Mouse (Mus musculus): ENCODE results near the gene Pglyrp2. TPM values are rescaled to one million over a fixed set of nuclear protein-coding genes. Genes with fewer than 3 reads are reported as not detected.

The Pglyrp2 gene
- polyA plus RNA-seq, 1 experiment from 2014 or later: not detected

- Histone ChIP-seq H3K27ac (replicated peaks; ENCODE audit: low read depth, low read length) (no peak overlapping the region), H3K9ac (replicated peaks; ENCODE audit: low read length) (no peak overlapping the region), H3K4me3 (replicated peaks; ENCODE audit: low read depth, low read length) (no peak overlapping the region), H3K4me2 (ENCODE audit: low read length) (no peak overlapping the region), H3K9me3 (ENCODE audit: control insufficient read depth, low read length) (no peaks in the 10 kb centered on the region), H3K4me1 (ENCODE audit: control insufficient read depth, insufficient read depth, low read length) (no peaks in the 10 kb centered on the region), H3K36me3 (ENCODE audit: control insufficient read depth, insufficient read depth, low read length) (no peaks in the 10 kb centered on the region), H3K27me3 (ENCODE audit: control insufficient read depth, insufficient read depth, low read length) (no peaks in the 10 kb centered on the region)
- DNase-seq (no peak), ATAC-seq (ENCODE audit: low FRiP score, low TSS enrichment) (no peak)
These were observed 23.2 kb upstream of the Pglyrp2 start for GRCm38 (mm10) chr17:32447195-32447594.

GRCm38 (mm10) chr17:32445016-32445415 is 21.0 kb upstream of the Pglyrp2 start:
- no peak for DNase-seq
- H3K4me3 ChIP-seq (replicated peaks; ENCODE audit: low read depth, low read length): no peak overlapping the region
- 78% methylated on average over 5 of the region's 5 CpGs for WGBS
- no peak overlapping the region for H3K9ac ChIP-seq (replicated peaks; ENCODE audit: low read length)
- no peaks in the 10 kb centered on the region for H3K27me3 ChIP-seq (ENCODE audit: control insufficient read depth, insufficient read depth, low read length)
- no peaks in the 10 kb centered on the region for H3K4me1 ChIP-seq (ENCODE audit: control insufficient read depth, insufficient read depth, low read length)
- no peaks in the 10 kb centered on the region for H3K36me3 ChIP-seq (ENCODE audit: control insufficient read depth, insufficient read depth, low read length)
- no peak for ATAC-seq (ENCODE audit: low FRiP score, low TSS enrichment)
- H3K9me3 ChIP-seq (ENCODE audit: control insufficient read depth, low read length): no peaks in the 10 kb centered on the region
- no peak overlapping the region for H3K4me2 ChIP-seq (ENCODE audit: low read length)
- no peak overlapping the region for H3K27ac ChIP-seq (replicated peaks; ENCODE audit: low read depth, low read length)

GRCm38 (mm10) chr17:32443245-32443644 is 19.3 kb upstream of the Pglyrp2 start:
- H3K9ac ChIP-seq (replicated peaks; ENCODE audit: low read length): no peak overlapping the region
- H3K27me3 ChIP-seq (ENCODE audit: control insufficient read depth, insufficient read depth, low read length): no peaks in the 10 kb centered on the region
- no peaks in the 10 kb centered on the region for H3K9me3 ChIP-seq (ENCODE audit: control insufficient read depth, low read length)
- no peak overlapping the region for H3K27ac ChIP-seq (replicated peaks; ENCODE audit: low read depth, low read length)
- ATAC-seq (ENCODE audit: low FRiP score, low TSS enrichment) (no peak), DNase-seq (no peak)
- no peak overlapping the region for H3K4me3 ChIP-seq (replicated peaks; ENCODE audit: low read depth, low read length)
- 81% methylated on average over 6 of the region's 6 CpGs for WGBS
- no peak overlapping the region for H3K4me2 ChIP-seq (ENCODE audit: low read length)
- no peaks in the 10 kb centered on the region for H3K36me3 ChIP-seq (ENCODE audit: control insufficient read depth, insufficient read depth, low read length)
- no peaks in the 10 kb centered on the region for H3K4me1 ChIP-seq (ENCODE audit: control insufficient read depth, insufficient read depth, low read length)

GRCm38 (mm10) chr17:32437106-32437505 is 13.1 kb upstream of the Pglyrp2 start:
- no peaks in the 10 kb centered on the region for H3K36me3 ChIP-seq (ENCODE audit: control insufficient read depth, insufficient read depth, low read length)
- H3K4me3 ChIP-seq (replicated peaks; ENCODE audit: low read depth, low read length): no peak overlapping the region
- H3K27me3 ChIP-seq (ENCODE audit: control insufficient read depth, insufficient read depth, low read length): no peaks in the 10 kb centered on the region
- no peaks in the 10 kb centered on the region for H3K9me3 ChIP-seq (ENCODE audit: control insufficient read depth, low read length)
- H3K4me1 ChIP-seq (ENCODE audit: control insufficient read depth, insufficient read depth, low read length): no peaks in the 10 kb centered on the region
- DNase-seq: no peak
- WGBS: 91% methylated on average over 4 of the region's 4 CpGs
- no peak for ATAC-seq (ENCODE audit: low FRiP score, low TSS enrichment)
- H3K9ac ChIP-seq (replicated peaks; ENCODE audit: low read length): no peak overlapping the region
- no peak overlapping the region for H3K27ac ChIP-seq (replicated peaks; ENCODE audit: low read depth, low read length)
- H3K4me2 ChIP-seq (ENCODE audit: low read length): no peak overlapping the region

GRCm38 (mm10) chr17:32435151-32435550 is 11.2 kb upstream of the Pglyrp2 start:
- WGBS: 72% methylated on average over 5 of the region's 5 CpGs
- DNase-seq: no peak
- no peak overlapping the region for H3K27ac ChIP-seq (replicated peaks; ENCODE audit: low read depth, low read length)

GRCm38 (mm10) chr17:32434324-32434723 is 10.4 kb upstream of the Pglyrp2 start:
- Histone ChIP-seq H3K36me3 (ENCODE audit: control insufficient read depth, insufficient read depth, low read length) (no peaks in the 10 kb centered on the region), H3K4me2 (ENCODE audit: low read length) (no peak overlapping the region), H3K27me3 (ENCODE audit: control insufficient read depth, insufficient read depth, low read length) (no peaks in the 10 kb centered on the region), H3K9me3 (ENCODE audit: control insufficient read depth, low read length) (no peaks in the 10 kb centered on the region), H3K27ac (replicated peaks; ENCODE audit: low read depth, low read length) (no peak overlapping the region), H3K9ac (replicated peaks; ENCODE audit: low read length) (no peak overlapping the region), H3K4me1 (ENCODE audit: control insufficient read depth, insufficient read depth, low read length) (no peaks in the 10 kb centered on the region), H3K4me3 (replicated peaks; ENCODE audit: low read depth, low read length) (no peak overlapping the region)
- 83% methylated on average over 4 of the region's 4 CpGs for WGBS
- DNase-seq (no peak), ATAC-seq (ENCODE audit: low FRiP score, low TSS enrichment) (no peak)

More at GRCm38 (mm10) chr17:32435151-32435550, 11.2 kb upstream of the Pglyrp2 start:
- Histone ChIP-seq H3K9ac (replicated peaks; ENCODE audit: low read length) (no peak overlapping the region), H3K27me3 (ENCODE audit: control insufficient read depth, insufficient read depth, low read length) (no peaks in the 10 kb centered on the region), H3K4me3 (replicated peaks; ENCODE audit: low read depth, low read length) (no peak overlapping the region), H3K4me2 (ENCODE audit: low read length) (no peak overlapping the region), H3K36me3 (ENCODE audit: control insufficient read depth, insufficient read depth, low read length) (no peaks in the 10 kb centered on the region), H3K4me1 (ENCODE audit: control insufficient read depth, insufficient read depth, low read length) (no peaks in the 10 kb centered on the region), H3K9me3 (ENCODE audit: control insufficient read depth, low read length) (no peaks in the 10 kb centered on the region)
- no peak for ATAC-seq (ENCODE audit: low FRiP score, low TSS enrichment)

GRCm38 (mm10) chr17:32431972-32432371 is 8.0 kb upstream of the Pglyrp2 start:
- ATAC-seq (ENCODE audit: low FRiP score, low TSS enrichment) (no peak), DNase-seq (peak; percentile 62)
- Histone ChIP-seq H3K4me3 (replicated peaks; ENCODE audit: low read depth, low read length) (no peak overlapping the region), H3K27me3 (ENCODE audit: control insufficient read depth, insufficient read depth, low read length) (no peaks in the 10 kb centered on the region), H3K27ac (replicated peaks; ENCODE audit: low read depth, low read length) (no peak overlapping the region), H3K36me3 (ENCODE audit: control insufficient read depth, insufficient read depth, low read length) (no peaks in the 10 kb centered on the region), H3K4me1 (ENCODE audit: control insufficient read depth, insufficient read depth, low read length) (no peaks in the 10 kb centered on the region), H3K9ac (replicated peaks; ENCODE audit: low read length) (no peak overlapping the region), H3K4me2 (ENCODE audit: low read length) (no peak overlapping the region), H3K9me3 (ENCODE audit: control insufficient read depth, low read length) (no peaks in the 10 kb centered on the region)
- 69% methylated on average over 3 of the region's 3 CpGs for WGBS

- Histone ChIP-seq H3K4me2 (ENCODE audit: low read length) (no peak overlapping the region), H3K27me3 (ENCODE audit: control insufficient read depth, insufficient read depth, low read length) (no peaks in the 10 kb centered on the region), H3K9me3 (ENCODE audit: control insufficient read depth, low read length) (no peaks in the 10 kb centered on the region), H3K4me3 (replicated peaks; ENCODE audit: low read depth, low read length) (no peak overlapping the region), H3K36me3 (ENCODE audit: control insufficient read depth, insufficient read depth, low read length) (no peaks in the 10 kb centered on the region), H3K4me1 (ENCODE audit: control insufficient read depth, insufficient read depth, low read length) (no peaks in the 10 kb centered on the region), H3K27ac (replicated peaks; ENCODE audit: low read depth, low read length) (no peak overlapping the region), H3K9ac (replicated peaks; ENCODE audit: low read length) (no peak overlapping the region)
- DNase-seq: no peak
- ATAC-seq (ENCODE audit: low FRiP score, low TSS enrichment): no peak
These were observed 2.6 kb upstream of the Pglyrp2 start for GRCm38 (mm10) chr17:32426610-32427009.

GRCm38 (mm10) chr17:32420781-32421180 is 3.2 kb downstream of the Pglyrp2 start:
- Histone ChIP-seq H3K4me3 (replicated peaks; ENCODE audit: low read depth, low read length) (no peak overlapping the region), H3K4me2 (ENCODE audit: low read length) (no peak overlapping the region), H3K9ac (replicated peaks; ENCODE audit: low read length) (no peak overlapping the region), H3K4me1 (ENCODE audit: control insufficient read depth, insufficient read depth, low read length) (no peaks in the 10 kb centered on the region), H3K27me3 (ENCODE audit: control insufficient read depth, insufficient read depth, low read length) (no peaks in the 10 kb centered on the region), H3K9me3 (ENCODE audit: control insufficient read depth, low read length) (no peaks in the 10 kb centered on the region), H3K36me3 (ENCODE audit: control insufficient read depth, insufficient read depth, low read length) (no peaks in the 10 kb centered on the region), H3K27ac (replicated peaks; ENCODE audit: low read depth, low read length) (no peak overlapping the region)
- ATAC-seq (ENCODE audit: low FRiP score, low TSS enrichment) (no peak), DNase-seq (no peak)
- WGBS: 86% methylated on average over 8 of the region's 8 CpGs

Data from midbrain, embryonic 14.5 days (tissue).